Mouse (Mus musculus) lung, postnatal 0 days (tissue): ENCODE measurements around the gene Kyat1.

Experiments
- CTCF ChIP-seq: IDR thresholded peaks from 2 replicates; pipeline ENCODE4 v1.5.1; 2016; ENCODE audit warnings: antibody characterized with exemption, mild to moderate bottlenecking
- EP300 ChIP-seq: IDR thresholded peaks from 2 replicates; pipeline ENCODE4 v1.6.1; 2016; ENCODE audit warnings: antibody characterized with exemption, mild to moderate bottlenecking, control low read depth

DNA sequence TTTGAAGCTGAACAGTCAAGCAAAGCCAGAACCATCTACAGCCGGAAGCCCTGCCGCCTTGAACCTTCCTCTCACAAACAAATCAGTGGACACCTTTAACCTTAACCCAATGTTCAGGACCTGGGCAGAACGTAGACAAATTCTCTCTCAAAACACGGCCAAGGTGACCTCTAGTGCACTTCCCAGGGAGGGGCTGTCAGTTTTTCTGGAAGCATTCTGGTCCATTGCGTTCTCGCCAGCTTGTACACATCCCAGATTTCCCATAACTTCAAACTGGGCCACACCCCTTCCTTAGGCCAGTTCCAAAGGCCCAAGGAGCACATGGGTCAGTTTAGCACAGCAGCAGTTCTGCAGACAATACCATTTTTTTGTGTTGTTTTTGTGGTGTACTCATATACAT lies 9.8 kb upstream of the Kyat1 start:
- TF ChIP-seq CTCF (no peak), EP300 (peak; percentile 64; the same call in 1 of the 2 replicates)
